ENCODE assay signal across 36 mouse cellular contexts in the genomic region with DNA sequence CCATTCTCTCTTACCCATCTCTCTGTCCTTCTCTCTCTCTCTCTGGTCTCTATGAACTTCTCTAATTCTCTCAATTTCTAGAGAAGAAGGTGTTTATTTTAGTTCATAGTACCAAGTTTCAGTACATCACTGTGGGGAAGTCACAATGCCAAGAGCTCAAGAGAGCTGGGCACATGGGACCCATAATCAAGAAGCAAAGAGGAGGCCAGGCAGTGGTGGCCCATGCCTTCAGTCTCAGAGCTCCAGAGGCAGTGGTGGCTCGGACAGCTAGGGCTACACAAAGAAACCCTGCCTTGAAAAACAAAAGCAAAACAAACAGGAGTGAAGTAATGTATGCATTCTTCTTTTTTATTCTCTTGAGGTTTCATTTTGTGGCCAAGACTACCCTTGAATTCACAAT. TPM values are rescaled to one million over a fixed set of nuclear protein-coding genes. Genes with fewer than 3 reads are reported as not detected.
"Had no signal": no experiment of that assay in that cellular context is flagged by ENCODE, and none has a peak within 500 bp of the region (broad histone marks: within the 10 kb centered on the region; RNA-seq: fewer than 3 reads in every experiment).

No protein-coding gene starts in this region.

- H3K27ac ChIP-seq: embryonic facial prominence, embryonic 10.5 days; embryonic facial prominence, embryonic 12.5 days; embryonic facial prominence, embryonic 13.5 days; embryonic facial prominence, embryonic 15.5 days; forebrain, embryonic 10.5 days; forebrain, embryonic 12.5 days; forebrain, embryonic 13.5 days; forebrain, embryonic 15.5 days; gastrocnemius, adult 2 months; heart, adult 2 months had no signal

- ATAC-seq: forebrain, embryonic 13.5 days; forebrain, embryonic 14.5 days; forebrain, embryonic 15.5 days; forebrain, embryonic 16.5 days; forebrain, postnatal 0 days had no signal

- H3K4me1 ChIP-seq: embryonic facial prominence, embryonic 10.5 days; embryonic facial prominence, embryonic 12.5 days; embryonic facial prominence, embryonic 13.5 days; embryonic facial prominence, embryonic 15.5 days; forebrain, embryonic 13.5 days had no signal

- H3K9me3 ChIP-seq: embryonic facial prominence, embryonic 12.5 days; embryonic facial prominence, embryonic 13.5 days; embryonic facial prominence, embryonic 15.5 days; forebrain, embryonic 10.5 days; forebrain, embryonic 12.5 days; forebrain, embryonic 13.5 days; forebrain, embryonic 15.5 days had no signal

- H3K4me2 ChIP-seq: embryonic facial prominence, embryonic 12.5 days; embryonic facial prominence, embryonic 13.5 days; embryonic facial prominence, embryonic 15.5 days; forebrain, embryonic 12.5 days; forebrain, embryonic 13.5 days; forebrain, embryonic 15.5 days had no signal

- H3K4me3 ChIP-seq: embryonic facial prominence, embryonic 10.5 days; embryonic facial prominence, embryonic 12.5 days; embryonic facial prominence, embryonic 13.5 days; embryonic facial prominence, embryonic 15.5 days; erythroblast, embryonic 14.5 days; forebrain, embryonic 10.5 days; forebrain, embryonic 12.5 days; forebrain, embryonic 13.5 days; forebrain, embryonic 15.5 days; gastrocnemius, adult 2 months; heart, adult 2 months had no signal

- DNase-seq: cerebellum, adult 2 months; cerebellum, adult 8-10 months; cerebellum, adult 9-10 months; cerebellum, adult 9-11 months; cerebellum, postnatal 10 days; cerebellum, postnatal 14 days; cerebellum, postnatal 25 days; cerebellum, postnatal 36 days; embryo, embryonic 11 days; forebrain, postnatal 0 days; gastrocnemius, adult 2 months; gastrocnemius, postnatal 10 days; gastrocnemius, postnatal 14 days; gastrocnemius, postnatal 25 days; gastrocnemius, postnatal 36 days; heart, adult 2 months had no signal

- H3K36me3 ChIP-seq: embryonic facial prominence, embryonic 10.5 days; embryonic facial prominence, embryonic 12.5 days; embryonic facial prominence, embryonic 13.5 days; embryonic facial prominence, embryonic 15.5 days; forebrain, embryonic 10.5 days; forebrain, embryonic 12.5 days; forebrain, embryonic 15.5 days had no signal

- H3K9ac ChIP-seq: embryonic facial prominence, embryonic 12.5 days; embryonic facial prominence, embryonic 13.5 days; embryonic facial prominence, embryonic 15.5 days; forebrain, embryonic 12.5 days; forebrain, embryonic 13.5 days; forebrain, embryonic 15.5 days; forebrain, postnatal 0 days had no signal

- H3K27me3 ChIP-seq: embryonic facial prominence, embryonic 12.5 days; embryonic facial prominence, embryonic 13.5 days; embryonic facial prominence, embryonic 15.5 days; forebrain, embryonic 12.5 days; forebrain, embryonic 13.5 days; forebrain, embryonic 15.5 days had no signal

RNA-seq across cellular contexts. Expression of a gene that starts 8.8 kb away (rescaled TPM):
- total RNA-seq: common myeloid progenitor, adult 5-6 weeks; gastrocnemius, postnatal 25 days; gastrocnemius, postnatal 36 days; gastrocnemius, postnatal 4 days; granulocyte monocyte progenitor cell, adult 5-6 weeks had no signal
- polyA plus RNA-seq: cortical plate, adult 2 months; embryonic facial prominence, embryonic 11.5 days; embryonic facial prominence, embryonic 12.5 days; embryonic facial prominence, embryonic 13.5 days; embryonic facial prominence, embryonic 14.5 days; embryonic facial prominence, embryonic 15.5 days; erythroblast, embryonic 14.5 days; forebrain, embryonic 10.5 days; forebrain, embryonic 11.5 days; forebrain, embryonic 12.5 days; forebrain, embryonic 13.5 days; forebrain, embryonic 16.5 days; frontal cortex, adult 2 months had no signal

RNA-seq across cellular contexts. Expression of a gene that starts 8.9 kb away (rescaled TPM):
- total RNA-seq: granulocyte monocyte progenitor cell, adult 5-6 weeks had no signal
- polyA plus RNA-seq: embryonic facial prominence, embryonic 13.5 days had no signal

RNA-seq across cellular contexts. Expression of a gene that starts 31.4 kb away (rescaled TPM):
- total RNA-seq: common myeloid progenitor, adult 5-6 weeks; gastrocnemius, adult 2 months; granulocyte monocyte progenitor cell, adult 5-6 weeks; heart, adult 8-10 months had no signal
- polyA plus RNA-seq: erythroblast, embryonic 14.5 days had no signal

RNA-seq across cellular contexts. Expression of a gene that starts 55.9 kb away (rescaled TPM):
- polyA plus RNA-seq: erythroblast, embryonic 14.5 days had no signal
